Mouse (Mus musculus): ENCODE measurements around the gene Krt16.

- no peak for TF ChIP-seq POLR2A (IDR thresholded peaks at IDR 0.05; ENCODE audit: borderline replicate concordance, control insufficient read depth, low read depth, low read length)
- no peak for TF ChIP-seq CTCF (IDR thresholded peaks at IDR 0.05; ENCODE audit: control insufficient read depth, insufficient read depth, low read length)
Measured at GRCm38 (mm10) chr11:100288942-100289341, 40.2 kb upstream of the Krt16 start.
